Mouse (Mus musculus) liver, postnatal 0 days (tissue): ENCODE measurements around the gene Gm27179.
"Not testable (repeated sequence)": the region's sequence is repeated elsewhere in the genome, so short reads cannot be mapped to it uniquely, and the experiment has no call there.

Experiments used
- CTCF ChIP-seq: sonication (generic); IDR thresholded peaks from 2 replicates; pipeline ENCODE4 v1.5.1; 2016; ENCODE audit warnings: antibody characterized with exemption, low read depth
- EP300 ChIP-seq: IDR thresholded peaks from 2 replicates; pipeline ENCODE4 v1.6.1; 2016; ENCODE audit warnings: antibody characterized with exemption, low read depth, mild to moderate bottlenecking

- TF ChIP-seq EP300, CTCF: not testable (repeated sequence)
These were observed 45.2 kb upstream of the Gm27179 start for GRCm38 (mm10) chr14:69557550-69557949.
